Mouse (Mus musculus) intestine, embryonic 14.5 days (tissue): ENCODE data around the gene Gclm. TPM values are rescaled to one million over a fixed set of nuclear protein-coding genes. Genes with fewer than 3 reads are reported as not detected.

Experiments used
- ATAC-seq: fragments of 200-750 bp; cut with Nextera tagmentation; replicated peaks from 2 replicates; pipeline ENCODE4 v1.8.0; 2017; ENCODE audit warnings: low read depth, moderate number of reproducible peaks, moderate TSS enrichment, moderate library complexity; ENCODE audit not compliant: low FRiP score, low TSS enrichment
- DNase-seq: peaks from one replicate; pipeline ENCODE4 v3.0.0-alpha.2; 2018; ENCODE audit warnings: low spot score
- H3K27ac ChIP-seq: fragments of 300-500 bp; sonication (generic); 2 replicates; pipeline ENCODE4 v1.5.1; 2014; ENCODE audit warnings: low read depth, mild to moderate bottlenecking, control low read depth
- H3K27me3 ChIP-seq: fragments of 300-500 bp; sonication (generic); replicated peaks from 2 replicates; pipeline ENCODE4 v1.6.1; 2014; ENCODE audit warnings: low read length, control low read depth; ENCODE audit not compliant: control insufficient read depth, insufficient read depth
- H3K36me3 ChIP-seq: fragments of 300-500 bp; sonication (generic); 2 replicates; pipeline ENCODE4 v1.6.1; 2014; ENCODE audit warnings: low read length, control low read depth; ENCODE audit not compliant: control insufficient read depth, insufficient read depth
- H3K4me1 ChIP-seq: fragments of 300-500 bp; sonication (generic); replicated peaks from 2 replicates; pipeline ENCODE4 v1.6.1; 2014; ENCODE audit warnings: low read length, control low read depth, mixed read lengths; ENCODE audit not compliant: control insufficient read depth, insufficient read depth
- H3K4me2 ChIP-seq: fragments of 300-500 bp; sonication (generic); 2 replicates; pipeline ENCODE4 v1.6.1; 2014; ENCODE audit warnings: low read length
- H3K4me3 ChIP-seq: fragments of 300-500 bp; sonication (generic); 2 replicates; pipeline ENCODE4 v1.5.1; 2014; ENCODE audit warnings: low read depth, low read length, control low read depth, mixed read lengths
- H3K9ac ChIP-seq: fragments of 300-500 bp; sonication (generic); 2 replicates; pipeline ENCODE4 v1.6.1; 2014; ENCODE audit warnings: mild to moderate bottlenecking, low read length
- H3K9me3 ChIP-seq: fragments of 300-500 bp; sonication (generic); 2 replicates; pipeline ENCODE4 v1.6.1; 2016; ENCODE audit warnings: low read length, control low read depth; ENCODE audit not compliant: control insufficient read depth
- WGBS: fragments of 180-500 bp; shearing (Covaris S2); extraction: QIAGEN DNeasy Blood & Tissue Kit; methylation state at CpG from one replicate; pipeline ENCODE4 v1.1.7; 2014; 5-methylcytosine and 5-hydroxymethylcytosine counted together
- polyA plus RNA-seq: library from polyadenylated mRNA; unstranded; fragments of >200 nt; fragmentation: Nextera tagmentation; extraction: Ambion mirVana; gene quantifications from 2 replicates; pipeline ENCODE4 v1.2.1, GENCODE M21; 2014

Gclm gene
- polyA plus RNA-seq, 1 experiment from 2014 or later: 61.5 TPM

DNA sequence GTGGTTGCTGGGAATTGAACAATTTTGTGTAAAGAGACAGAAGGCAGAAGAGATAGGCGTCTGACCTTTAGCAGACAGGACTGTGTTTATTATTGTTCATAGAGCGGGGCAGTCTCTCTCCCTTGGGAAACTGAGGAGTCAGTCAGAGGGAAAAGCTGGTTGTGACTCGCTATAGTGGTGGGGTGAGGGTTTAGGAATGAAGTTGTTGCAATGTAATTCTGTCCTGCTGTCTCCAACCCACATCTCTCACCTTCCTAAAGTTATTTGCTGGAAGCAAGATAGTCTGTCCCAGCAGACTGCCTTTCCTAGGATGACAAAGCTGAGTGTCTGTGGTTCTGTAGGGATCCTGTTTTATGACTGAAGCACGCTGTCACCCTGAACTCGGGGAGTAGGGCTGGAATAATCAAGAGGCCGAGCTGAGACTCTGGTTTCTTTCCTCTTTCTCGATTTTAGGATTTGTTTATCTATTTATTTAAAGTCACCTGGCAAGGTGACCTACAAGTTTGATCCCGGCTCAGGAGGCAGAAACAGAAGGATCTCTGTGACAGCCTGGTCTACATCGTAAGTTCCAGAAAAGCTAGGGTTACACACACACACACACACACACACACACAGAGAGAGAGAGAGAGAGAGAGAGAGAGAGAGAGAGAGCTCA is 41.6 kb upstream of the Gclm start:
- WGBS: 65% methylated on average over 9 of the region's 9 CpGs
- H3K4me1 ChIP-seq: 0 out of 2 replicates have a peak, but pooled peaks cover 3% of the 10 kb centered on the region
- H3K27ac ChIP-seq: no peak overlapping the region
- H3K9ac ChIP-seq: no peak overlapping the region
- H3K4me2 ChIP-seq: no peak overlapping the region
- no peak for ATAC-seq
- no peaks in the 10 kb centered on the region for H3K9me3 ChIP-seq
- H3K36me3 ChIP-seq: no peaks in the 10 kb centered on the region
- DNase-seq: no peak
- H3K4me3 ChIP-seq: no peak overlapping the region
- no peaks in the 10 kb centered on the region for H3K27me3 ChIP-seq

DNA sequence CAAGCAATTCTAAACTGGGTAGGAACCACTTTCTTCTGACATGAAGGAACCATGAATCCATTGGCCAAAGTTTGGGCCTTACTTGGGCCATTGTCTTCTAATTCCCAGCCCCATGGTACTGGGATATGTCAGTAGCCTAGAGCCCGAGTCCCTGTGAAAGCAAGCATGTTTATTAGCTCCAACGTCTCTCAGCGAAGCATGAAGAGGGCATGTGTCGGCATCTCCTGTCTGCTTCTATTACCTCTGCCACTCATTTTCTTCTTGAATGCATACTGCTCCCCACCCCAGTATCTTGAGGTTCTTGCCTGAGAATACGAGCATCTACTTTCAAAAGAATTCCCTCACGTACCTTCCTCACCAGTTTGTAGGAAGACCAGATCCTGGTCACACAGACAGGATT is 39.6 kb upstream of the Gclm start:
- H3K4me2 ChIP-seq: no peak overlapping the region
- H3K36me3 ChIP-seq: no peaks in the 10 kb centered on the region
- H3K9ac ChIP-seq: no peak overlapping the region
- ATAC-seq (no peak), DNase-seq (no peak)
- 0 out of 2 replicates have a peak, but pooled peaks cover 3% of the 10 kb centered on the region for H3K4me1 ChIP-seq
- H3K9me3 ChIP-seq: no peaks in the 10 kb centered on the region
- no peak overlapping the region for H3K27ac ChIP-seq
- H3K4me3 ChIP-seq: no peak overlapping the region
- no peaks in the 10 kb centered on the region for H3K27me3 ChIP-seq
- WGBS: 88% methylated on average over 6 of the region's 6 CpGs

DNA sequence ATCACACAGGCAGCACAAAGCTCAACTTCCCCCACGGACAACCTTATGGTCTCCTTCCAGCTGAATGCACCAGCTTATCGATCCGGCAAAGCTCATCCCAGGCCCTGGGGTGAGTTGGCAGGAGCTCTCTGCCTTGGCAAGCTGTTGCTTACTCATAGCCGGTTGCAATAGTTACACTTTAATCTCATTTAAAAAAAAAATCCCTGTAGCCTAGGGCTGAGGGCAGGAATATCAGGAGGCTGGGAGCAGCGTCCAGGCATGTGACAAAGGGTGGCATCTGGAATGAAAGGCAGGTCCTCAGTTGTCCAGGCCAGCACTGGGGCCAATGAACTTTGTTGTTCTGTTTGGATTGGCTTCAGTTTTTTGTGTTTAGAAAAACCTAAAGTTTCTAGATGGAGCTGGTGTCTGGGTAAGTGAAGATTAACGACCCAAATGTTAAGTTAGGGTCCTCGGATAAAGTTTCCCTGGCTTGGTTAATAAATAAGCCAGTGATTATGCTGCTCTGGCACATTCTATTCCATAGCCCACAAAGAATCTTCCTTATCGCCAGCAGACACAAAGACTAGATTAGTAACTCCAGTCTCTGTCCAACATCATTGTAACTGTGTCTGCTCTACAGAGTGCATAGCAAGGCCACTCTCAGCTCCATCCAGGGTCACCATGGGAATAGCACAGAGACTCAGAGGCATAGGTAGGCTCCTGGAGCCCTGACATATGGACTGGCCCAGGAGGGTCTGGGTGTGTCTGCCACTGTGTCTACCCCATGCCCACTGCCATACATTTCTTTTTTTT is 38.9 kb upstream of the Gclm start:
- Histone ChIP-seq H3K4me1 (0 out of 2 replicates have a peak, but pooled peaks cover 3% of the 10 kb centered on the region), H3K27me3 (no peaks in the 10 kb centered on the region), H3K36me3 (no peaks in the 10 kb centered on the region), H3K9ac (no peak overlapping the region), H3K27ac (no peak overlapping the region), H3K9me3 (no peaks in the 10 kb centered on the region), H3K4me3 (no peak overlapping the region), H3K4me2 (no peak overlapping the region)
- 59% methylated on average over 8 of the region's 8 CpGs for WGBS
- ATAC-seq (0 out of 2 replicates have a peak, but pooled peaks have one; percentile 60), DNase-seq (no peak)

DNA sequence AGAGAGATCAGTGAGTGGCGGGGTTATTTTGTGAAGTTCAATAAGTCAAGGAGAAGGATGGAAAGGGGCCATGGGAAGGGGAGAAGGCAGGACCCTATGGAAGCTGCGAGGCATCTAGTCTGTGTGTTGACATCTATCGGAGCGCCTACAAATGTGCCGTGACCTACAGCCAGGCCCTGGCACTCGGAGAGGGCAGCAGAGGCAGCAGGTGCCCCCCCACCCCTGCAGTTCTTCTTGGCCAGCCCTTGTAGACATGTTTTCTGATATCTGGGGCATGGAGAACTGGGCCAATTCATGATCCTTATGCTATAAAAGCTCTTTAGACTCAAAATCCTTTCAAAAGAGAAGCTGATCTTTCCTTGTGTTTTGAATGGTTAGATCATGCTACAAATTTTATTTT is 37.6 kb upstream of the Gclm start:
- ATAC-seq: no peak
- no peaks in the 10 kb centered on the region for H3K27me3 ChIP-seq
- WGBS: 82% methylated on average over 6 of the region's 6 CpGs

DNA sequence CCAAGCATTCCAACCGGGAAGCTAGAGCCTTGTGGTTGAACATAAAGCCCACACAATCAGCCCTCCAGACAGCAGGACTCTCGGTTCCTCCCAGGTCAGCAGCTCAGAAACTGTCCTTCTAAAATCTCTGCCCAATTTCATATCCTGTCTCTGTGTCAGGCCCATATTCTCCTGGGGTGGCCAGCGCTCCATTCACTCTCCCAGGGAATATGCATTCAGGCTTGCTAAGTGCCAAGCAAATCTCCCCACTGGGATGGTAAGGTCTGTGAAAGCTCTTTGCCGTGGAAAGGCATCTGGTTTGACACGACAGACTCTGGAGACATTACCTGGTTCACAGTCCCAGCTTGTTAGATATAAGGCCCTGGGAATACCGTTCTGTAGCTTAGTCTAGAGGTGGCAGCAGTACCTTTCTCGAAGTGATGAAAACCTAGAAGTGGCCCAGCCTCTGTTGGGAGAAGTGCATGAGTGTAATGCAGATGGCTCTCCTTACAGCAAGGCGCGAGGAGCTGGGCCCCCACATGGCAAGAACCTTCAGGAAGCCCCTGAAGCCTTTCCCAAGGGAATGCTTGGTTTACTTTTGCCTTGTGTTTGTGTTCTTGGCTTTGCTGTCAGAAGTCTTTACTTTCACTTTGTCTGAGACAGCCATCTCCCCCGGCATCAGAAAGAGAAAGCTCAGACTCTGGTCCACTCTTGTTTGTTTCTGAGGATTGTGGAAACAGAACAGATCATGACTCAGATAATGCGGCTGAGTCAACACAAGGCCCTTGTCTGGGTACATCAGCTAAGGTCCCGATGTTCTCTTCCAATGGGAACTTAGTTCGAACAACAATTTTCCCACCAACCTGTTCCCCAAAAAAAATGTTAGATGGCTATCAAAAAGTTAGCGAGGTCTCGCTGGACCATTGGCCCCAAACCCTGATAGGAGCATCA is 36.8 kb upstream of the Gclm start:
- no peaks in the 10 kb centered on the region for H3K36me3 ChIP-seq
- H3K27ac ChIP-seq: no peak overlapping the region
- 80% methylated on average over 15 of the region's 15 CpGs for WGBS
- H3K4me1 ChIP-seq: no peaks in the 10 kb centered on the region
- DNase-seq (no peak), ATAC-seq (no peak)
- H3K9me3 ChIP-seq: no peaks in the 10 kb centered on the region
- H3K9ac ChIP-seq: no peak overlapping the region
- H3K4me2 ChIP-seq: no peak overlapping the region
- no peaks in the 10 kb centered on the region for H3K27me3 ChIP-seq
- no peak overlapping the region for H3K4me3 ChIP-seq

More for the DNA sequence above, 37.6 kb upstream of the Gclm start:
- Histone ChIP-seq H3K4me2 (no peak overlapping the region), H3K4me3 (no peak overlapping the region), H3K9ac (no peak overlapping the region), H3K27ac (no peak overlapping the region), H3K9me3 (no peaks in the 10 kb centered on the region), H3K4me1 (no peaks in the 10 kb centered on the region), H3K36me3 (no peaks in the 10 kb centered on the region)
- DNase-seq: no peak

DNA sequence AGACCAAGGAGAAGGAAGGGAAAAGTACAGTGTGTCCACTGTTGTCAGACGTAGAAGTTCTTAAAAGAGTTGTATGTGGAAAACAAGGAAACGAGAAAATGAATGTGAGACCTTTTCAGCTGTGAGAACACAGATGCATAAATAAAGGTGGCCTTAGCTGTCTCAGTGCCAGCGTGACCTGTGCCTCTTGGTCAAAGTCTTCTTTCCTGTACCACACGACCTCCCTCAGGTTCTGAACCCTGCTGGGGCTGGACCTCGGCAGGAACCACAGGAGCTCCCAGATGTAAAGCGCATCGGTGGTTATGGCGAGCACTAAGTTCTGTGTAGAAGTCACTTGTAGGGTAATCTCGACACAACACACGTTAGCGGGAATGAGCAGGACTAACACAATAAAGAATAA is 35.8 kb upstream of the Gclm start:
- H3K27ac ChIP-seq: no peak overlapping the region
- ATAC-seq: no peak
- 88% methylated on average over 11 of the region's 11 CpGs for WGBS

DNA sequence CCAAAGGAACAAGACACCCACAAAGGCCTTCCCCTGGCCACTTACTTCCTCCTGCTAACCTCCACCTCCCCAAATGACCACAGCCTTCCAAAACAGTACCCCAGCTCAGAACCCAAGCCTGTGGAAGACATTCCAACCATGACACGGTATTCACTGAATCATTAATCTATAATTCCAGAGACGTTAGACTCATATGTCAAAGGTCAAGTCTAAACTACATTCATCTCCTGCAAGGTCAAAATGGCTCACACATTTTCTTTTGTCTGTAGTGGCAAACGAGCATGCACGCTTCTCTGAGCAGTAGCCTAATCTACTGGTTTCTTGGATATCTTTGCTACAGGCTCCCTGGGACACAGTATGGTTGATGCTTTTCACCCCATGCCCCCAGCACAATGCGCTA is 34.9 kb upstream of the Gclm start:
- Histone ChIP-seq H3K4me3 (no peak overlapping the region), H3K27ac (no peak overlapping the region), H3K4me1 (no peaks in the 10 kb centered on the region), H3K9ac (no peak overlapping the region), H3K36me3 (no peaks in the 10 kb centered on the region), H3K4me2 (no peak overlapping the region), H3K27me3 (no peaks in the 10 kb centered on the region), H3K9me3 (no peaks in the 10 kb centered on the region)
- no peak for ATAC-seq
- DNase-seq: no peak
- WGBS: 53% methylated on average over 5 of the region's 5 CpGs

More for the DNA sequence above, 35.8 kb upstream of the Gclm start:
- no peak overlapping the region for H3K4me3 ChIP-seq
- no peaks in the 10 kb centered on the region for H3K36me3 ChIP-seq
- no peak overlapping the region for H3K9ac ChIP-seq
- H3K9me3 ChIP-seq: no peaks in the 10 kb centered on the region
- no peaks in the 10 kb centered on the region for H3K27me3 ChIP-seq
- no peak for DNase-seq
- H3K4me1 ChIP-seq: no peaks in the 10 kb centered on the region
- no peak overlapping the region for H3K4me2 ChIP-seq

DNA sequence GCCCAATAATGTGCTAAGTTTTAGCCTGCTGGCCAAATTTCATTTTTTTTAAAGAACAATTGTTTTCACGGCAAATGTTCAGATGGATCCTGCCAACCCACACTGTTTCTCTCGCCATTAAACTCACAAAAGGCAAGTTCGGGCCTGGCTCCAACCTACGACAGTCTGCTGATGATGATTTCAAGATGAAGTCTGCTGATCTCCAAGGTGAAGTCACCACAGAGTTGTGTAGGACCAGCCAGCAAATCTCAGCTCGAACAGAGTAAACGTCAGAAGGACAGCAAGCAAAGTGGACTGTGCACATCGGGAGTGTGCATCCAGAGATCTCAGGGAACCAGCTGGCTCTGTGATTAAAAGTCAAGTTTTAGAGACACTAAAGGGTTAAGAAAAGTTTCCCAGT is 34.5 kb upstream of the Gclm start:
- whole genome bisulfite sequencing: 74% methylated on average over 7 of the region's 7 CpGs
- Histone ChIP-seq H3K4me1 (no peaks in the 10 kb centered on the region), H3K27me3 (no peaks in the 10 kb centered on the region), H3K9me3 (no peaks in the 10 kb centered on the region), H3K4me2 (no peak overlapping the region), H3K9ac (no peak overlapping the region), H3K36me3 (no peaks in the 10 kb centered on the region), H3K4me3 (no peak overlapping the region), H3K27ac (no peak overlapping the region)
- DNase-seq (no peak), ATAC-seq (no peak)
